Mouse (Mus musculus) CD8-positive naive resting alpha-beta T cell, adult 2 months (primary cell): ENCODE measurements around the gene Adap1.

Source experiments
- DNase-seq, 2 experiments: peaks; one replicate each; pipeline ENCODE4 v3.0.0; 2022; ENCODE audit warnings: low read depth in 2 of 2, low spot score in 2 of 2

Adap1 gene

DNA sequence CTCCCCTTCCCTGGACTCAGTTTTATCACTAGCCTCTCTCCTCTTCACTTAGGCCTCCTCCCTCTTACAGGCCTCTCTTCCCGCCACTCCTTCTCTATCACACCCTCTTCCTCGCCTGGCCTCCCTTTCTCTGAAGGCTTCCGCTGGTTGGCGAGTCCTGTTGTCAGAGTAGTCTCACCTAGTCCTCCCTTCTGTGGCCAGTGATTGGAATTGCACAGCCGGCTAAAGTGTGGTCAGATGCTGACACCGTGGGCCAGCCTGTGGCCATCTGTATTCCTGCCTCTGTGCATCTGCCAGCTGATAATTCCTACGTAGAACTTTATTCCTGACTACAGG is 72.5 kb downstream of the Adap1 start:
- DNase-seq: no peak

DNA sequence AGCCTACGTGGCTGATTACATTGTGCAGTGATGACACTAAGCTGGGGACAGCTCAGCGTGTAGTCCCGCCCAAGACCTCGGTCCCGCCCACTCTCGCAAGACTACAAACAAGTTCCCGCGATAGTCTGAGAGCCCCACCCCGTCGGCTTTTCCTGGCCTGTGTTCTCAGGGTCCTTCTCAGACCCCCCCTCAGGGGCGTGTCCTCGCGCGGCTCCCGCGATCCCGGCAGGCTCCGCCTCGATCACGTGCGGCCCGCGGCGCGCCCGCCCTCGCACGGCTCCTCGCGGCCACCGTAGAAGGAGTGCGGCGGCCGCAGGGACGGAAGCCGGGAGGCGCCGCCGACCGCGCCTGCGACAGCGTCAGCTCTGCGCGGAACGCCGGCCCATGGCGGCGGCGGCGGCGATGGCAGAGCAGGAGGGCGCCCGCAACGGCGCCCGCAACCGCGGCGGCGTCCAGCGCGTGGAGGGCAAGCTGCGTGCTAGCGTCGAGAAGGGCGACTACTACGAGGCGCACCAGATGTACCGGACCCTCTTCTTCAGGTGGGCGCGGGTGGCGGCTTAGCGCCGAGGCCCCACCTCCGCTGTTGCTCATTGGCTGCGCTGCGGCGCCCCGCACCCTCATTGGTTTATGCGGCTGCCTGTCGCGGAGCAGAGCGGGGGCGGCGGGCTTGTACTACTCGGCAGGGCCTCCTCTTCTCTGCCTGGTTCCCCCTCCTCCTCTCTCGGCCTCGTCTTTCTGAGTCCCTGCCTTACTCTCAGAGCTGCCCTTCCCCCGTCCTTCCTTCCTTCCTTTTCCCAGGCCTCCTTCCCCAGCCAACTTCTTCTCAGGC is 73.1 kb downstream of the Adap1 start, which contains the start of gene Get4:
Gene Get4 (plus strand): TSS at position 244 of the 829 bp plus-strand sequence.
- peak; percentile 99 for DNase-seq

DNA sequence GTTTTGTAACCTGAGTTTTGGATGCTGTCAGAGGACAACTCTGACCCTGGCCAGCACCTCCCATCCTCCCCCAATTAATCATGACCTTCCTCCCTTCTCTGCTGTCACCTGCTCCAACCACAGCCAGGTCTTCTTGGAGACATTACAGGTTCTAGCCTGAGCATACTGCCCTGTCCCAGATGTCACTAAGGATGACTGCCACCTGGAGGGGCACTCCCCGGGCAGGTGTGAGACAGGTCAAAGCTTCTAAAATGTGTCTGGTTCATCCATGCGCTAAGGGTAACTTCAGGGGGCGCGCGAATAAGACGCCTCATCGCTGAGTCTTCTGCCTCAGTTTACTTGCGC is 73.7 kb downstream of the Adap1 start:
- DNase-seq: no peak

DNA sequence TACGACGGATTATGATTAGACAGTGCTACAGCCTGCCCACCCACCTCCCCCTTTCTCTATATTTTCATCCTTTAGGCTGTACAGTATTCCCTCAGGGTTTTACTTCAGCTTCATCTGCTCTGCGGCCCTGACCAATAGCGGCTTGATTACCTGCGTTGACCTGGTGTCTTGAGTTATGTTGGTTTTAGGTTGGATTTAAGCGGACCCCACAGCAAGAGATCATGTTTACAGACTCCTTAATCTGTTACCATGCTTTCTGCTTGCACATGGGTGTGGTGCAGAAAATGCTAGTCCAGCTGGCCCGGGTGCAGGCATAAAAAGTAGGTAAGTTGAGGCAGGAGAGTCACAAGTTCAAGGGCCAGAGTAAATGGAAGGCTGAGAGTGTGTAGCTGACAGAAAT is 74.1 kb downstream of the Adap1 start:
- no peak for DNase-seq

DNA sequence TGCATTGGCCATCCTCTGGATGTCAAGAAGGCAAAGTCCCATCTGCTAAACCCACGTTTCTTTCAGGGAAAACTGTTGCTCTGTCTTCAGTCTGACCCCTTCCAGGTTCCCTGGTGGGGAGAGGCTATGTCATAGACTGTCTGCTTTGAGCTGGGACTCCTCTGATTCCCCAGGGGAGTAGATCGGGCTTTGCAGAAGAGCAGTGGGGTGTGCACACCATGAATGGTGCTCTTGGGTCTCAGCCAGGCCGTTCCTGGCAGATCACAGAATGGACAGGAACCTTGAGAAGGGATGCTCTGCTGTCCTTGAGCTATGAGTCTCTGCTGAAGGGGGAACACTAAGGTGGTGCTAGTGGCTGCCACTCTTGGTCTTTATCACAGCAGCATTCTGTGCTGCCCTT is 76.6 kb downstream of the Adap1 start:
- DNase-seq: no peak

DNA sequence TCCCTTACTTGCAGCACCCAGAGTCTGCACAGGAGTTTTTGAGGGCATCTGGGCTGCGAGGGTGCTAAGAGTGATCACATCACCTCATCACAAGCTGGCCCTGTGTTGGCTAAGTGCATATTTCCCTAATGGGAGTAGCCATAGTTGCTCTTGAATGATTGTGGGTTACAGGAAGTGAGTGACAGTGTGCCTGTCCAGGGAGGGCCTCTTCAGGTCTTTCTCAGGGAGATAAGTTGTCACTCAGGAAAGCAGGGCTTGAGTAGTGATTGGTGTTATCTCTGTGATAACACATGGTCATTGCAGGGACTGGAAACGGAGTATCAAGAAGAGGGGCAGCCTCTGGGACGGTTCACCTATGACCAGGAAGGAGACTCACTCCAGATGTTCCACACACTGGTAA is 77.7 kb downstream of the Adap1 start:
- no peak for DNase-seq

DNA sequence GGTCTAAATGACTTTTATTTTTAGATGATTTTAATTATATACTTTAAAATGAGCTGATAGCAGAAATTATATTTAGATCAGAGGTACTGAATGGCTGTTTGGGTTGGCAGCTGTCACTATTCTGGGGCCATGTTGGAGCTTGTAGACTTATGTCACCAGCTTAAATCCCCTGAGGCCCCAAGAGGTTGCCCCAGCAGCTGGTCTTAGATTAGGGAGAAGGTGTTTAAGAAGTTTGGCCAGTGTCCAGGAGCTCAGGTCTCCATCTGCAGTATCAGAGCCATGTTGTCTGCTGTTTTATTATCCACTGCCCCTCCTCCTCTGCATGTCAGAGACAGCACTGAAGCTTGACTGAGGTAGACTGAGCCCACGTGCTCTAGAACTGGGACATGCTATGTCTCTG is 82.0 kb downstream of the Adap1 start:
- no peak for DNase-seq

DNA sequence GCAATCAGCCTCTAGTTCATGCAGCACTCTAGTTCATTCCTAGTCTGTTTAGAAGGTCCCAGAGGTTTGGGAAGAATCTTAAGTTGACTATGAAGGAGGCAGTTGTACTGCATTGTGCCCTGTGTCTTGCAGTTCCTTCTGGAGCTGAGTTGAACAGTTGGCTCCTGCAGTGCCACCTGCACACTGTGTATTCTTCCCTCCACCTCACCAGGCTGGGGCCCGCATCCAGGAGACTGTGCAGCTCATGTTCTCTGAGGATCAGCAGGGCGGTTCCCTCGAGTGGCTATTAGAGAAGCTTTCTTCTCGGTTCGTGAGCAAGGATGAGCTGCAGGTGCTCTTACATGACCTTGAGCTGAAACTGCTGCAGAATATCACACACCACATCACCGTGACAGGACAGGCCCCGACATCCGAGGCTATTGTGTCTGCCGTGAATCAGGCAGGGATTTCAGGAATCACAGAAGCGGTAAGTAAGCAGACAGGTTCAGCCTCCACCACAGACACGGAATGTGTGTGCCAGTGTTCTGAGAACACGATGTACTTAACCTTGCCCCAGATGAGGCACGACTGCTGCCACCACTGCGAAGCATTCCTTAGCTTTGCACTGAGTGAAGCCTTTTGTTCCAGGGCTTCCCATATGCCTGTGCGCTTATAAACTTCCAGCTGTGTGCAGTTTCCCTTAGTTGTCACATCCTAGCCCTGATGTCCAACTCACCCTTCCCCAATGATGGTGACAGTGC is 84.2 kb downstream of the Adap1 start:
- DNase-seq: no peak

DNA sequence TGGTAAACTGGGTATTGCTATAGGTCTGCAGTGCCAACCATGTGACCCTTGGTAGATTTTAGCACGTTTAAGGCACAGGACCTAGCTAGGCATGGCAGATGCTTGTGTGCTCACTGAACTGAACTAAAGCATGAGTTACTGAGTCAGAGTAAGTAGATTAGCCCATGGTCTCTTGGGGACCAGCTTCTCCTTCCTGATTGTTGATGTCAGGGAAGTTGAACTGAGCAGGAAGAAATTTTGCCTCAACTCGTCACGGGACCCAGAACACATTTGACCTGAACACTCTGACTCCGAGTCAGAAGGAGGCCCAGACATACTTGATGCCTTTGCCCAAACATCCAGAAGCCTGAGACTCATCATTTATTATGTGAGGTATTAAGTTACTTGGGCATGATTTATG is 88.0 kb downstream of the Adap1 start:
- DNase-seq: no peak

DNA sequence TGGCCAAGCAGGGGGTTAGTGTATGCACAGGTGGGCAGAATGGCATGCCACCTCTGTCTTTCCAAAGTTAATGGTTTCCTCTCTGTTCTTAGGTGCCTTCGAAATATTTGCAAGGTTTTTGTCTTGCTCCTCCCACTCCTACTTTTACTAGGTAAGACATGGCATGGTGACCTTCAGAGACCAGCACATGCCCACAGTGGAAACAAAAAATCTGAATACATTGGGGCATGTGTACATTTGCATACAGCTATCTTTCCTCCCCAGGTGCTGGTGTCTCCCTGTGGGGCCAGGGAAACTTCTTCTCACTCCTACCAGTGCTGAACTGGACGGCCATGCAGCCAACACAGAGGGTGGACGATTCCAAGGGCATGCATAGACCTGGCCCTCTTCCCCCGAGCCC is 91.0 kb downstream of the Adap1 start:
- DNase-seq: no peak

DNA sequence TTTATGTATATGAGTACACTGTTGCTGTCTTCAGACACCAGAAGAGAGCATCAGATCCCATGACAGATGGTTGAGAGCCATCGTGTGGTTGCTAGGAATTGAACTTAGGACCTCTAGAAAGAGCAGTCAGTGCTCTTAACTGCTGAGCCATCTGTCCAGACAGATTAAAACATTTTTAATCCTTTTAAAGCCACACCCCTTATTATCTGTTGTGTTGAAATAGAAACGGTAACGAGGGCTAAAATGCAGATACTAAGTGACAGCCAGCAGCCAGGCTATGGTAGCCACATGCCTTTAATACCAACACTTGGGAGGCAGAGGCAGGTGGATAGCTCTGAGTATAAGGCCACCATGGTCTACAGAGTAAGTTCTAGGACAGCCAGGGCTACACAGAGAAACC is 93.3 kb downstream of the Adap1 start:
- no peak for DNase-seq

DNA sequence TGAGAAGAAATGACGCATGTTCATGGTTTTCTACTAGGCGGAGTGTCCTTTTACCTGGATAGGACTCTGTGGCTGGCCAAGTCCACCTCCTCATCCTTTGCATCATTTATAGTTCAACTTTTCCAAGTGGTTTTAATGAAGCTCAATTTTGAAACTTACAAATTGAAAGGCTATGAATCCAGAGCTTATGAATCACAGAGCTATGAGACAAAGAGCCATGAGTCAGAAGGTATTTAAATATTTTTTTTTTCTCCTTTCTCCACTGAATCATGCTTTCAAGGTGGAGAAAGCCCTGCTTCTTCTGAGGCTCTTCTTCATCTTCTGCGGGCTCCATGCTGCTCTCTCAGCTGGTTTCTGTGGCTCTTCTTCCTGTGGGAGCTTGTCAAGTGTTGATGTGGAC is 95.7 kb downstream of the Adap1 start:
- DNase-seq: no peak

DNA sequence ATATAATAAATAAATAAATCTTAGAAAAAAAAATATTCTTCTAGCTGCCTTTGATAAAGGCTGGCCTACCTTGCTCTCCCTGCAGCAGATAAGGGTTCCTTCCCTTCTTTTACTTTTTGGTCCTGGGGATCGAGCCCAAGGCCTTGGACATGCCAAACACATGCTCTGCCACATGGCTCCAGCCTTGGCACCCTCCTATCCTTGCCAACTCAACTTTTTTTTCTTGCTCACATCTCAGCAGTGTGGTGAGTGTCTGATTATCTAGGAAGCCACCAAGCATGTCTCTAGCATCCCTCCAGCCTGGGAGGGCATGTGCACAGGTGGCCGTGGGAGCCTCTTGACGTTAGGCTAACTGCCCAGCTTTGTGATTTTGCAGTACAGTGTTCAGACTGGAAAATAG is 97.1 kb downstream of the Adap1 start:
- DNase-seq: no peak

DNA sequence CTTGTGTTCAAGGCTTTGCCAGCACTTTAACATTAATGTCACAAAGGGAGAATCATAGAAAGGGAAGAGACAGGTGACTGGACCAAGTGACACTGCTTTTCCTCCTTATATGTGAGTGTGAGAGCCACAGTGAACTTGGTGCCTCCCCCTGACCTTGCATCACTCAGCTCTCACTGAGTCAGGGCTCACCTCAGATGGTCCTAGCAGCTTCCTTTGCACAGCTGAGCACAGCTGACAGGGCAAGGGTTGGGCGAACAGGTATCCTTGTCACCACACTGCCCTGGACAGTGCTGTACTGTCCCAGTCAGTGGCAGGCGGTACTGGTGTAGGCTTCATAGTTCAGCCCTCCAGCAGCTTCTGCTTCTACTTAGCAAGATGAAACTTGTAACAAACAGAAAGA is 97.8 kb downstream of the Adap1 start:
- DNase-seq: no peak

DNA sequence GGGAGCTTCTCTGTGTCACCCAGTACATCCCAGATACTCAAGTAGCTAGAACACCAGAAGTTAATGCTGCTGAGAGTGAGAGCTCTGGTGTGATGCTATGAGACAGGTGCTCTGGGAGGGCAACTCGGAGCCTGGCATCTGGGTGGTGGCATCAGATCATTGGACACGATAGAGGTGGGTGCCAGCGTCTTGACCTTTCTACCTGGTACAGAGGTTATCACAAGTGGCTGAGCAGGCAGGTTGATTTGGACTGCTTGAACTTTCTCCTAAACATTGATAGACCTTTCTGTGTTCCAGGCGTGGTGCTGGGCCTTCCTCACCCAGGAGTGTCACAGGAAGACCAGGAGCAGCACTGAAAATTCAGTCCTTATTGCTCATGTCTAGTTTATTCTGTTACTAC is 98.2 kb downstream of the Adap1 start:
- DNase-seq: no peak

DNA sequence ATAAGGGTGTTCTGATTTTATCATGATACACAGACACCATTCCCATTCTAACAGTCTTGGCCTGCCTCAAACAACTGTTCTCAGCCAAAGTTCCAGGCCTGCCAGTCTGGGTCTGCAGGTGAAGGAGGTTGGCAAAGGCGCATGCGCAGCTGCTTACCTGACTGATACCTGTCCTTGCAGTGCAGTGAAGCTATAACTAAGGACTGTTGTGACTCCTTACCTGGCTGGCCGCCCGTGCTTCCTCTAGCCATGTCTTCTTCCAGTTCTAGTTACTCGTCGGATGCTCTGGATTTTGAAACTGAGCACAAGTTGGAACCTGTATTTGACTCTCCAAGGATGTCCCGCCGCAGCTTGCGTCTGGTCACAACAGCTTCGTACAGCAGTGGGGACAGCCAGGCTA is 102.1 kb downstream of the Adap1 start:
- DNase-seq: no peak
